Mouse (Mus musculus): ENCODE results near the gene Abcc4. TPM values are rescaled to one million over a fixed set of nuclear protein-coding genes. Genes with fewer than 3 reads are reported as not detected.
A peak's percentile ranks its signal among the peaks of the same experiment; 100 is the strongest.
"Not testable (repeated sequence)": the region's sequence is repeated elsewhere in the genome, so short reads cannot be mapped to it uniquely, and the experiment has no call there.

The Abcc4 gene
- polyA plus RNA-seq, 1 experiment from 2014 or later: 2.0 TPM

- no peaks in the 10 kb centered on the region for H3K27me3 ChIP-seq (ENCODE audit: control insufficient read depth, insufficient read depth, low read length)
- no peak overlapping the region for H3K9ac ChIP-seq (replicated peaks; ENCODE audit: low read depth, low read length)
- no peak overlapping the region for H3K4me3 ChIP-seq (ENCODE audit: low read depth, low read length)
- no peaks in the 10 kb centered on the region for H3K9me3 ChIP-seq (ENCODE audit: control insufficient read depth, low read length)
- ATAC-seq (ENCODE audit: low read depth): peak; percentile 60; the same call in 1 of the 2 replicates
- no peak overlapping the region for H3K27ac ChIP-seq (ENCODE audit: low read depth, low read length)
- H3K36me3 ChIP-seq (ENCODE audit: control insufficient read depth, insufficient read depth, low read length): no peaks in the 10 kb centered on the region
- H3K4me2 ChIP-seq (ENCODE audit: low read depth, low read length): peak overlapping the region; percentile 25; the same call in 1 of the 2 replicates
- 0 out of 2 replicates have a peak, but pooled peaks cover 4% of the 10 kb centered on the region for H3K4me1 ChIP-seq (ENCODE audit: control insufficient read depth, insufficient read depth, low read length)
- WGBS: 21% methylated on average over 24 of the region's 24 CpGs
Observed at GRCm38 (mm10) chr14:118551725-118552285, 154.2 kb downstream of the Abcc4 start.

- no peak for ATAC-seq (ENCODE audit: low read depth)
Observed at GRCm38 (mm10) chr14:118551061-118551724, 154.8 kb downstream of the Abcc4 start.

GRCm38 (mm10) chr14:118544493-118544892 is 161.5 kb downstream of the Abcc4 start:
- no peak overlapping the region for H3K4me2 ChIP-seq (ENCODE audit: low read depth, low read length)

More at GRCm38 (mm10) chr14:118551061-118551724, 154.8 kb downstream of the Abcc4 start:
- peak overlapping the region; percentile 25; the same call in 1 of the 2 replicates for H3K4me2 ChIP-seq (ENCODE audit: low read depth, low read length)
- H3K9ac ChIP-seq (replicated peaks; ENCODE audit: low read depth, low read length): no peak overlapping the region
- no peaks in the 10 kb centered on the region for H3K9me3 ChIP-seq (ENCODE audit: control insufficient read depth, low read length)
- 53% methylated on average over 18 of the region's 18 CpGs for WGBS
- no peak overlapping the region for H3K27ac ChIP-seq (ENCODE audit: low read depth, low read length)
- 0 out of 2 replicates have a peak, but pooled peaks cover 4% of the 10 kb centered on the region for H3K4me1 ChIP-seq (ENCODE audit: control insufficient read depth, insufficient read depth, low read length)
- no peaks in the 10 kb centered on the region for H3K36me3 ChIP-seq (ENCODE audit: control insufficient read depth, insufficient read depth, low read length)
- H3K27me3 ChIP-seq (ENCODE audit: control insufficient read depth, insufficient read depth, low read length): no peaks in the 10 kb centered on the region
- H3K4me3 ChIP-seq (ENCODE audit: low read depth, low read length): no peak overlapping the region

GRCm38 (mm10) chr14:118542947-118543346 is 163.1 kb downstream of the Abcc4 start:
- no peak overlapping the region for H3K27ac ChIP-seq (ENCODE audit: low read depth, low read length)
- 28% methylated on average over 9 of the region's 9 CpGs for WGBS
- H3K9ac ChIP-seq (replicated peaks; ENCODE audit: low read depth, low read length): no peak overlapping the region
- no peak overlapping the region for H3K4me3 ChIP-seq (ENCODE audit: low read depth, low read length)
- H3K4me1 ChIP-seq (ENCODE audit: control insufficient read depth, insufficient read depth, low read length): no peaks in the 10 kb centered on the region
- ATAC-seq (ENCODE audit: low read depth): no peak
- H3K9me3 ChIP-seq (ENCODE audit: control insufficient read depth, low read length): no peaks in the 10 kb centered on the region
- H3K36me3 ChIP-seq (ENCODE audit: control insufficient read depth, insufficient read depth, low read length): no peaks in the 10 kb centered on the region
- no peak overlapping the region for H3K4me2 ChIP-seq (ENCODE audit: low read depth, low read length)
- H3K27me3 ChIP-seq (ENCODE audit: control insufficient read depth, insufficient read depth, low read length): no peaks in the 10 kb centered on the region

More at GRCm38 (mm10) chr14:118544493-118544892, 161.5 kb downstream of the Abcc4 start:
- Histone ChIP-seq H3K9ac (replicated peaks; ENCODE audit: low read depth, low read length) (no peak overlapping the region), H3K9me3 (ENCODE audit: control insufficient read depth, low read length) (no peaks in the 10 kb centered on the region), H3K27me3 (ENCODE audit: control insufficient read depth, insufficient read depth, low read length) (no peaks in the 10 kb centered on the region), H3K36me3 (ENCODE audit: control insufficient read depth, insufficient read depth, low read length) (no peaks in the 10 kb centered on the region), H3K27ac (ENCODE audit: low read depth, low read length) (no peak overlapping the region), H3K4me3 (ENCODE audit: low read depth, low read length) (no peak overlapping the region), H3K4me1 (ENCODE audit: control insufficient read depth, insufficient read depth, low read length) (no peaks in the 10 kb centered on the region)
- 90% methylated on average over 6 of the region's 6 CpGs for WGBS
- no peak for ATAC-seq (ENCODE audit: low read depth)

GRCm38 (mm10) chr14:118531539-118531938 is 174.5 kb downstream of the Abcc4 start:
- no peaks in the 10 kb centered on the region for H3K27me3 ChIP-seq (ENCODE audit: control insufficient read depth, insufficient read depth, low read length)
- H3K36me3 ChIP-seq (ENCODE audit: control insufficient read depth, insufficient read depth, low read length): no peaks in the 10 kb centered on the region
- no peak for ATAC-seq (ENCODE audit: low read depth)
- H3K9me3 ChIP-seq (ENCODE audit: control insufficient read depth, low read length): no peaks in the 10 kb centered on the region
- H3K27ac ChIP-seq (ENCODE audit: low read depth, low read length): no peak overlapping the region
- H3K9ac ChIP-seq (replicated peaks; ENCODE audit: low read depth, low read length): no peak overlapping the region
- no peak overlapping the region for H3K4me3 ChIP-seq (ENCODE audit: low read depth, low read length)
- 88% methylated on average over 3 of the region's 3 CpGs for WGBS
- no peak overlapping the region for H3K4me2 ChIP-seq (ENCODE audit: low read depth, low read length)
- no peaks in the 10 kb centered on the region for H3K4me1 ChIP-seq (ENCODE audit: control insufficient read depth, insufficient read depth, low read length)

GRCm38 (mm10) chr14:118514280-118515031 is 191.6 kb downstream of the Abcc4 start:
- 64% methylated on average over 9 of the region's 9 CpGs for WGBS
- no peak overlapping the region for H3K4me3 ChIP-seq (ENCODE audit: low read depth, low read length)

GRCm38 (mm10) chr14:118511715-118512114 is 194.3 kb downstream of the Abcc4 start:
- not testable (repeated sequence) for H3K36me3 ChIP-seq (ENCODE audit: control insufficient read depth, insufficient read depth, low read length); H3K27me3 ChIP-seq (ENCODE audit: control insufficient read depth, insufficient read depth, low read length); H3K9ac ChIP-seq (replicated peaks; ENCODE audit: low read depth, low read length); H3K4me1 ChIP-seq (ENCODE audit: control insufficient read depth, insufficient read depth, low read length); H3K4me3 ChIP-seq (ENCODE audit: low read depth, low read length); H3K9me3 ChIP-seq (ENCODE audit: control insufficient read depth, low read length); ATAC-seq (ENCODE audit: low read depth); H3K4me2 ChIP-seq (ENCODE audit: low read depth, low read length); H3K27ac ChIP-seq (ENCODE audit: low read depth, low read length)
- 95% methylated on average over 6 of the region's 6 CpGs for WGBS

More at GRCm38 (mm10) chr14:118514280-118515031, 191.6 kb downstream of the Abcc4 start:
- H3K9ac ChIP-seq (replicated peaks; ENCODE audit: low read depth, low read length): no peak overlapping the region
- H3K4me1 ChIP-seq (ENCODE audit: control insufficient read depth, insufficient read depth, low read length): no peaks in the 10 kb centered on the region
- ATAC-seq (ENCODE audit: low read depth): no peak
- no peak overlapping the region for H3K4me2 ChIP-seq (ENCODE audit: low read depth, low read length)
- H3K36me3 ChIP-seq (ENCODE audit: control insufficient read depth, insufficient read depth, low read length): no peaks in the 10 kb centered on the region
- no peak overlapping the region for H3K27ac ChIP-seq (ENCODE audit: low read depth, low read length)
- no peaks in the 10 kb centered on the region for H3K27me3 ChIP-seq (ENCODE audit: control insufficient read depth, insufficient read depth, low read length)
- H3K9me3 ChIP-seq (ENCODE audit: control insufficient read depth, low read length): no peaks in the 10 kb centered on the region

- no peak for ATAC-seq (ENCODE audit: low read depth)
- Histone ChIP-seq H3K27me3 (ENCODE audit: control insufficient read depth, insufficient read depth, low read length) (no peaks in the 10 kb centered on the region), H3K36me3 (ENCODE audit: control insufficient read depth, insufficient read depth, low read length) (no peaks in the 10 kb centered on the region), H3K9me3 (ENCODE audit: control insufficient read depth, low read length) (no peaks in the 10 kb centered on the region), H3K4me1 (ENCODE audit: control insufficient read depth, insufficient read depth, low read length) (no peaks in the 10 kb centered on the region; the same call in 1 of the 2 replicates), H3K4me2 (ENCODE audit: low read depth, low read length) (no peak overlapping the region), H3K27ac (ENCODE audit: low read depth, low read length) (no peak overlapping the region), H3K4me3 (ENCODE audit: low read depth, low read length) (no peak overlapping the region), H3K9ac (replicated peaks; ENCODE audit: low read depth, low read length) (no peak overlapping the region)
- WGBS: 44% methylated on average over 2 of the region's 2 CpGs
Observed at GRCm38 (mm10) chr14:118510793-118511192, 195.2 kb downstream of the Abcc4 start.

GRCm38 (mm10) chr14:118510216-118510615 is 195.8 kb downstream of the Abcc4 start:
- 89% methylated on average over 5 of the region's 5 CpGs for WGBS
- Histone ChIP-seq H3K4me3 (ENCODE audit: low read depth, low read length) (no peak overlapping the region), H3K9me3 (ENCODE audit: control insufficient read depth, low read length) (no peaks in the 10 kb centered on the region), H3K9ac (replicated peaks; ENCODE audit: low read depth, low read length) (no peak overlapping the region), H3K4me1 (ENCODE audit: control insufficient read depth, insufficient read depth, low read length) (no peaks in the 10 kb centered on the region; the same call in 1 of the 2 replicates), H3K27ac (ENCODE audit: low read depth, low read length) (no peak overlapping the region), H3K36me3 (ENCODE audit: control insufficient read depth, insufficient read depth, low read length) (no peaks in the 10 kb centered on the region), H3K4me2 (ENCODE audit: low read depth, low read length) (no peak overlapping the region), H3K27me3 (ENCODE audit: control insufficient read depth, insufficient read depth, low read length) (no peaks in the 10 kb centered on the region)
- ATAC-seq (ENCODE audit: low read depth): no peak
